Mouse (Mus musculus) midbrain, embryonic 10.5 days (tissue): ENCODE data around the gene Slc38a3. TPM values are rescaled to one million over a fixed set of nuclear protein-coding genes. Genes with fewer than 3 reads are reported as not detected.

ENCODE experiments used
- DNase-seq: peaks from one replicate; pipeline ENCODE4 v3.0.0-alpha.2; 2017; ENCODE audit warnings: low spot score
- H3K27ac ChIP-seq: fragments of 300-500 bp; sonication (generic); replicated peaks from 2 replicates; pipeline ENCODE4 v1.5.1; 2016; ENCODE audit warnings: mild to moderate bottlenecking
- H3K27me3 ChIP-seq: fragments of 300-500 bp; sonication (generic); 2 replicates; pipeline ENCODE4 v1.6.1; 2016; ENCODE audit warnings: low read depth, mild to moderate bottlenecking; ENCODE audit not compliant: poor library complexity, severe bottlenecking
- H3K36me3 ChIP-seq: fragments of 300-500 bp; sonication (generic); 2 replicates; pipeline ENCODE4 v1.6.1; 2016; ENCODE audit warnings: mild to moderate bottlenecking, moderate library complexity
- H3K4me1 ChIP-seq: fragments of 300-500 bp; sonication (generic); 2 replicates; pipeline ENCODE4 v1.6.1; 2016
- H3K4me3 ChIP-seq: fragments of 300-500 bp; sonication (generic); 2 replicates; pipeline ENCODE4 v1.5.1; 2016; ENCODE audit warnings: mild to moderate bottlenecking, moderate library complexity
- H3K9me3 ChIP-seq: fragments of 300-500 bp; sonication (generic); replicated peaks from 2 replicates; pipeline ENCODE4 v1.6.1; 2016; ENCODE audit warnings: mild to moderate bottlenecking
- WGBS: fragments of 180-500 bp; shearing (Covaris S2); methylation state at CpG from one replicate; pipeline ENCODE4 v1.1.7; 2016; 5-methylcytosine and 5-hydroxymethylcytosine counted together
- polyA plus RNA-seq: library from polyadenylated mRNA; unstranded; fragments of >200 nt; fragmentation: Nextera tagmentation; extraction: Ambion mirVana; gene quantifications from 2 replicates; pipeline ENCODE4 v1.2.1, GENCODE M21; 2016

Slc38a3 gene
- polyA plus RNA-seq, 1 experiment from 2014 or later = 11.6 TPM

GRCm38 (mm10) chr9:107674609-107675429 is 5.5 kb upstream of the Slc38a3 start:
- 51% methylated on average over 9 of the region's 9 CpGs for WGBS
- no peak overlapping the region for H3K27ac ChIP-seq
- H3K27me3 ChIP-seq = peaks cover 50% of the 10 kb centered on the region
- no peaks in the 10 kb centered on the region for H3K36me3 ChIP-seq
- no peak overlapping the region for H3K4me3 ChIP-seq
- no peak for DNase-seq
- H3K4me1 ChIP-seq = peaks cover 42% of the 10 kb centered on the region
- no peaks in the 10 kb centered on the region for H3K9me3 ChIP-seq

GRCm38 (mm10) chr9:107670259-107670658 is 929 bp upstream of the Slc38a3 start:
- Histone ChIP-seq H3K9me3 (no peaks in the 10 kb centered on the region), H3K36me3 (no peaks in the 10 kb centered on the region), H3K4me3 (no peak overlapping the region), H3K27ac (no peak overlapping the region; the same call in 1 of the 2 replicates), H3K27me3 (peaks cover 63% of the 10 kb centered on the region), H3K4me1 (peaks cover 58% of the 10 kb centered on the region)
- no peak for DNase-seq
- 56% methylated on average over 5 of the region's 5 CpGs for WGBS

GRCm38 (mm10) chr9:107668916-107669315 is 414 bp downstream of the Slc38a3 start:
- Histone ChIP-seq H3K36me3 (no peaks in the 10 kb centered on the region), H3K4me3 (no peak overlapping the region), H3K27me3 (peaks cover 55% of the 10 kb centered on the region), H3K9me3 (no peaks in the 10 kb centered on the region), H3K27ac (no peak overlapping the region; the same call in 1 of the 2 replicates), H3K4me1 (peaks cover 64% of the 10 kb centered on the region)
- DNase-seq = no peak
- WGBS = 64% methylated on average over 3 of the region's 3 CpGs

- WGBS = 21% methylated on average over 8 of the region's 8 CpGs
- Histone ChIP-seq H3K36me3 (no peaks in the 10 kb centered on the region), H3K27ac (peak overlapping the region; percentile 84), H3K9me3 (no peaks in the 10 kb centered on the region), H3K27me3 (peaks cover 51% of the 10 kb centered on the region), H3K4me3 (peak overlapping the region; percentile 65), H3K4me1 (peaks cover 73% of the 10 kb centered on the region)
- DNase-seq = peak; percentile 38
These were observed 1.3 kb downstream of the Slc38a3 start for GRCm38 (mm10) chr9:107668011-107668410.

- Histone ChIP-seq H3K27me3 (peaks cover 51% of the 10 kb centered on the region), H3K36me3 (no peaks in the 10 kb centered on the region), H3K4me3 (peak overlapping the region; percentile 65), H3K4me1 (peaks cover 81% of the 10 kb centered on the region), H3K27ac (peak overlapping the region; percentile 84), H3K9me3 (no peaks in the 10 kb centered on the region)
- WGBS = under 1% methylated on average over 24 of the region's 24 CpGs
- peak; percentile 87 for DNase-seq
These were observed 2.1 kb downstream of the Slc38a3 start for GRCm38 (mm10) chr9:107667219-107667618.

- no peak for DNase-seq
- Histone ChIP-seq H3K4me1 (peaks cover 82% of the 10 kb centered on the region), H3K27ac (peak overlapping the region; percentile 84), H3K4me3 (peak overlapping the region; percentile 65), H3K9me3 (no peaks in the 10 kb centered on the region), H3K36me3 (no peaks in the 10 kb centered on the region), H3K27me3 (peaks cover 51% of the 10 kb centered on the region)
- under 1% methylated on average over 30 of the region's 30 CpGs for WGBS
These were observed 2.6 kb downstream of the Slc38a3 start for GRCm38 (mm10) chr9:107666751-107667205.

GRCm38 (mm10) chr9:107665308-107665707 is 4.0 kb downstream of the Slc38a3 start:
- Histone ChIP-seq H3K27me3 (peaks cover 51% of the 10 kb centered on the region), H3K9me3 (no peaks in the 10 kb centered on the region), H3K27ac (no peak overlapping the region), H3K4me3 (peak overlapping the region; percentile 65), H3K4me1 (peaks cover 78% of the 10 kb centered on the region), H3K36me3 (no peaks in the 10 kb centered on the region)
- 88% methylated on average over 7 of the region's 7 CpGs for WGBS
- no peak for DNase-seq

- H3K4me1 ChIP-seq = peaks cover 66% of the 10 kb centered on the region
- peak; percentile 49 for DNase-seq
- no peak overlapping the region; the same call in 1 of the 2 replicates for H3K4me3 ChIP-seq
- peaks cover 3% of the 10 kb centered on the region; the same call in 1 of the 2 replicates for H3K36me3 ChIP-seq
- peak overlapping the region; percentile 72 for H3K27ac ChIP-seq
- H3K9me3 ChIP-seq = no peaks in the 10 kb centered on the region
- WGBS = 42% methylated on average over 9 of the region's 9 CpGs
- peaks cover 48% of the 10 kb centered on the region for H3K27me3 ChIP-seq
These were observed 5.8 kb downstream of the Slc38a3 start for GRCm38 (mm10) chr9:107663525-107663924.

GRCm38 (mm10) chr9:107662342-107662741 is 7.0 kb downstream of the Slc38a3 start:
- no peaks in the 10 kb centered on the region for H3K9me3 ChIP-seq
- H3K27ac ChIP-seq = peak overlapping the region; percentile 72
- no peak for DNase-seq
- peaks cover 59% of the 10 kb centered on the region for H3K4me1 ChIP-seq
- H3K36me3 ChIP-seq = peaks cover 6% of the 10 kb centered on the region; the same call in 1 of the 2 replicates
- peaks cover 36% of the 10 kb centered on the region for H3K27me3 ChIP-seq
- 91% methylated on average over 8 of the region's 8 CpGs for WGBS
- H3K4me3 ChIP-seq = no peak overlapping the region

GRCm38 (mm10) chr9:107660777-107661176 is 8.6 kb downstream of the Slc38a3 start:
- H3K36me3 ChIP-seq = peaks cover 12% of the 10 kb centered on the region; the same call in 1 of the 2 replicates
- 86% methylated on average over 3 of the region's 3 CpGs for WGBS

GRCm38 (mm10) chr9:107659961-107660360 is 9.4 kb downstream of the Slc38a3 start:
- DNase-seq = no peak
- Histone ChIP-seq H3K4me1 (peaks cover 38% of the 10 kb centered on the region), H3K4me3 (0 out of 2 replicates have a peak overlapping the region, but pooled peaks have one; percentile 7), H3K27me3 (peaks cover 13% of the 10 kb centered on the region), H3K36me3 (peaks cover 12% of the 10 kb centered on the region; the same call in 1 of the 2 replicates), H3K27ac (peak overlapping the region; percentile 55; the same call in 1 of the 2 replicates), H3K9me3 (no peaks in the 10 kb centered on the region)
- WGBS = 89% methylated on average over 3 of the region's 3 CpGs

More at GRCm38 (mm10) chr9:107660777-107661176, 8.6 kb downstream of the Slc38a3 start:
- DNase-seq = no peak
- Histone ChIP-seq H3K9me3 (no peaks in the 10 kb centered on the region), H3K27ac (no peak overlapping the region), H3K4me3 (no peak overlapping the region), H3K4me1 (peaks cover 46% of the 10 kb centered on the region), H3K27me3 (peaks cover 21% of the 10 kb centered on the region)

GRCm38 (mm10) chr9:107659551-107659950 is 9.8 kb downstream of the Slc38a3 start:
- 92% methylated on average over 10 of the region's 10 CpGs for WGBS
- Histone ChIP-seq H3K36me3 (peaks cover 12% of the 10 kb centered on the region; the same call in 1 of the 2 replicates), H3K27ac (peak overlapping the region; percentile 55; the same call in 1 of the 2 replicates), H3K27me3 (0 out of 2 replicates have a peak, but pooled peaks cover 10% of the 10 kb centered on the region), H3K4me1 (peaks cover 35% of the 10 kb centered on the region), H3K9me3 (no peaks in the 10 kb centered on the region), H3K4me3 (0 out of 2 replicates have a peak overlapping the region, but pooled peaks have one; percentile 7)
- no peak for DNase-seq

- Histone ChIP-seq H3K9me3 (no peaks in the 10 kb centered on the region), H3K4me3 (no peak overlapping the region), H3K4me1 (peaks cover 24% of the 10 kb centered on the region), H3K27me3 (0 out of 2 replicates have a peak, but pooled peaks cover 10% of the 10 kb centered on the region), H3K36me3 (peaks cover 12% of the 10 kb centered on the region; the same call in 1 of the 2 replicates), H3K27ac (no peak overlapping the region)
- DNase-seq = no peak
- 89% methylated on average over 6 of the region's 6 CpGs for WGBS
These were observed 11.2 kb downstream of the Slc38a3 start for GRCm38 (mm10) chr9:107658096-107658495.
